Mouse (Mus musculus): ENCODE data around the gene Pdzd7. TPM values are rescaled to one million over a fixed set of nuclear protein-coding genes. Genes with fewer than 3 reads are reported as not detected.
"Not testable (repeated sequence)": the region's sequence is repeated elsewhere in the genome, so short reads cannot be mapped to it uniquely, and the experiment has no call there.

The Pdzd7 gene
- polyA plus RNA-seq, 1 experiment from 2014 or later = 0.62 TPM

GRCm38 (mm10) chr19:45045236-45045635, 281 bp downstream of the Pdzd7 start:
- no peak overlapping the region for H3K4me2 ChIP-seq (replicated peaks; ENCODE audit: low read depth, low read length)
- H3K27ac ChIP-seq (ENCODE audit: low read length) = no peak overlapping the region
- peaks cover 13% of the 10 kb centered on the region for H3K4me1 ChIP-seq (ENCODE audit: control insufficient read depth, insufficient read depth, low read length)
- 42% methylated on average over 15 of the region's 15 CpGs for WGBS
- no peak overlapping the region for H3K9ac ChIP-seq (replicated peaks; ENCODE audit: low read depth, low read length)
- H3K36me3 ChIP-seq (ENCODE audit: control insufficient read depth, insufficient read depth, low read length) = no peaks in the 10 kb centered on the region
- no peaks in the 10 kb centered on the region for H3K9me3 ChIP-seq (ENCODE audit: control insufficient read depth, low read depth, low read length)
- no peak overlapping the region for H3K4me3 ChIP-seq (ENCODE audit: low read depth, low read length)
- ATAC-seq (ENCODE audit: insufficient number of reproducible peaks, insufficient read depth, low FRiP score, low read depth) = no peak
- H3K27me3 ChIP-seq (ENCODE audit: control insufficient read depth, insufficient read depth, low read length) = 0 out of 2 replicates have a peak, but pooled peaks cover 6% of the 10 kb centered on the region

GRCm38 (mm10) chr19:45044389-45044927, 1.1 kb downstream of the Pdzd7 start:
- 67% methylated on average over 11 of the region's 11 CpGs for WGBS
- H3K4me2 ChIP-seq (replicated peaks; ENCODE audit: low read depth, low read length) = no peak overlapping the region
- no peak for ATAC-seq (ENCODE audit: insufficient number of reproducible peaks, insufficient read depth, low FRiP score, low read depth)
- H3K27me3 ChIP-seq (ENCODE audit: control insufficient read depth, insufficient read depth, low read length) = 0 out of 2 replicates have a peak, but pooled peaks cover 6% of the 10 kb centered on the region
- peaks cover 13% of the 10 kb centered on the region for H3K4me1 ChIP-seq (ENCODE audit: control insufficient read depth, insufficient read depth, low read length)
- no peak overlapping the region for H3K4me3 ChIP-seq (ENCODE audit: low read depth, low read length)
- no peak overlapping the region for H3K27ac ChIP-seq (ENCODE audit: low read length)
- H3K36me3 ChIP-seq (ENCODE audit: control insufficient read depth, insufficient read depth, low read length) = no peaks in the 10 kb centered on the region
- H3K9me3 ChIP-seq (ENCODE audit: control insufficient read depth, low read depth, low read length) = no peaks in the 10 kb centered on the region
- no peak overlapping the region for H3K9ac ChIP-seq (replicated peaks; ENCODE audit: low read depth, low read length)

- Histone ChIP-seq H3K36me3 (ENCODE audit: control insufficient read depth, insufficient read depth, low read length) (no peaks in the 10 kb centered on the region), H3K4me3 (ENCODE audit: low read depth, low read length) (no peak overlapping the region), H3K4me1 (ENCODE audit: control insufficient read depth, insufficient read depth, low read length) (no peaks in the 10 kb centered on the region), H3K27me3 (ENCODE audit: control insufficient read depth, insufficient read depth, low read length) (no peaks in the 10 kb centered on the region), H3K9ac (replicated peaks; ENCODE audit: low read depth, low read length) (no peak overlapping the region), H3K4me2 (replicated peaks; ENCODE audit: low read depth, low read length) (no peak overlapping the region), H3K9me3 (ENCODE audit: control insufficient read depth, low read depth, low read length) (no peaks in the 10 kb centered on the region), H3K27ac (ENCODE audit: low read length) (no peak overlapping the region)
- ATAC-seq (ENCODE audit: insufficient number of reproducible peaks, insufficient read depth, low FRiP score, low read depth) = no peak
- 42% methylated on average over 13 of the region's 13 CpGs for WGBS
Observed at GRCm38 (mm10) chr19:45040214-45040613, 5.3 kb downstream of the Pdzd7 start.

GRCm38 (mm10) chr19:45038198-45038597, 7.3 kb downstream of the Pdzd7 start:
- H3K27ac ChIP-seq (ENCODE audit: low read length); H3K36me3 ChIP-seq (ENCODE audit: control insufficient read depth, insufficient read depth, low read length); H3K27me3 ChIP-seq (ENCODE audit: control insufficient read depth, insufficient read depth, low read length); H3K9me3 ChIP-seq (ENCODE audit: control insufficient read depth, low read depth, low read length); H3K4me1 ChIP-seq (ENCODE audit: control insufficient read depth, insufficient read depth, low read length); H3K9ac ChIP-seq (replicated peaks; ENCODE audit: low read depth, low read length); H3K4me2 ChIP-seq (replicated peaks; ENCODE audit: low read depth, low read length); ATAC-seq (ENCODE audit: insufficient number of reproducible peaks, insufficient read depth, low FRiP score, low read depth); H3K4me3 ChIP-seq (ENCODE audit: low read depth, low read length): not testable (repeated sequence)
- WGBS = 88% methylated on average over 7 of the region's 7 CpGs

- H3K4me1 ChIP-seq (ENCODE audit: control insufficient read depth, insufficient read depth, low read length) = 0 out of 2 replicates have a peak, but pooled peaks cover 5% of the 10 kb centered on the region
- no peaks in the 10 kb centered on the region for H3K27me3 ChIP-seq (ENCODE audit: control insufficient read depth, insufficient read depth, low read length)
- H3K36me3 ChIP-seq (ENCODE audit: control insufficient read depth, insufficient read depth, low read length) = no peaks in the 10 kb centered on the region
- no peaks in the 10 kb centered on the region for H3K9me3 ChIP-seq (ENCODE audit: control insufficient read depth, low read depth, low read length)
- H3K4me2 ChIP-seq (replicated peaks; ENCODE audit: low read depth, low read length) = no peak overlapping the region
- no peak overlapping the region for H3K27ac ChIP-seq (ENCODE audit: low read length)
- H3K4me3 ChIP-seq (ENCODE audit: low read depth, low read length) = no peak overlapping the region
- 34% methylated on average over 16 of the region's 16 CpGs for WGBS
- no peak overlapping the region for H3K9ac ChIP-seq (replicated peaks; ENCODE audit: low read depth, low read length)
- no peak for ATAC-seq (ENCODE audit: insufficient number of reproducible peaks, insufficient read depth, low FRiP score, low read depth)
Observed at GRCm38 (mm10) chr19:45036867-45037266, 8.7 kb downstream of the Pdzd7 start.

- H3K9ac ChIP-seq (replicated peaks; ENCODE audit: low read depth, low read length) = no peak overlapping the region
- H3K4me1 ChIP-seq (ENCODE audit: control insufficient read depth, insufficient read depth, low read length) = peaks cover 19% of the 10 kb centered on the region; the same call in 1 of the 2 replicates
- H3K27ac ChIP-seq (ENCODE audit: low read length) = no peak overlapping the region
- H3K27me3 ChIP-seq (ENCODE audit: control insufficient read depth, insufficient read depth, low read length) = no peaks in the 10 kb centered on the region
- H3K36me3 ChIP-seq (ENCODE audit: control insufficient read depth, insufficient read depth, low read length) = peaks cover 7% of the 10 kb centered on the region
- 56% methylated on average over 17 of the region's 17 CpGs for WGBS
- no peak overlapping the region for H3K4me2 ChIP-seq (replicated peaks; ENCODE audit: low read depth, low read length)
- no peak overlapping the region for H3K4me3 ChIP-seq (ENCODE audit: low read depth, low read length)
- ATAC-seq (ENCODE audit: insufficient number of reproducible peaks, insufficient read depth, low FRiP score, low read depth) = no peak
- H3K9me3 ChIP-seq (ENCODE audit: control insufficient read depth, low read depth, low read length) = no peaks in the 10 kb centered on the region
Observed at GRCm38 (mm10) chr19:45032570-45033332, 12.8 kb downstream of the Pdzd7 start.

GRCm38 (mm10) chr19:45031780-45032179, 13.7 kb downstream of the Pdzd7 start:
- Histone ChIP-seq H3K27ac (ENCODE audit: low read length) (no peak overlapping the region), H3K9ac (replicated peaks; ENCODE audit: low read depth, low read length) (no peak overlapping the region), H3K27me3 (ENCODE audit: control insufficient read depth, insufficient read depth, low read length) (no peaks in the 10 kb centered on the region), H3K36me3 (ENCODE audit: control insufficient read depth, insufficient read depth, low read length) (peaks cover 14% of the 10 kb centered on the region), H3K4me2 (replicated peaks; ENCODE audit: low read depth, low read length) (no peak overlapping the region), H3K9me3 (ENCODE audit: control insufficient read depth, low read depth, low read length) (no peaks in the 10 kb centered on the region), H3K4me1 (ENCODE audit: control insufficient read depth, insufficient read depth, low read length) (peaks cover 19% of the 10 kb centered on the region; the same call in 1 of the 2 replicates), H3K4me3 (ENCODE audit: low read depth, low read length) (no peak overlapping the region)
- 14% methylated on average over 4 of the region's 4 CpGs for WGBS
- peak; percentile 62; the same call in 1 of the 2 replicates for ATAC-seq (ENCODE audit: insufficient number of reproducible peaks, insufficient read depth, low FRiP score, low read depth)

- peaks cover 21% of the 10 kb centered on the region for H3K36me3 ChIP-seq (ENCODE audit: control insufficient read depth, insufficient read depth, low read length)
- no peak overlapping the region for H3K27ac ChIP-seq (ENCODE audit: low read length)
- peaks cover 19% of the 10 kb centered on the region; the same call in 1 of the 2 replicates for H3K4me1 ChIP-seq (ENCODE audit: control insufficient read depth, insufficient read depth, low read length)
- WGBS = 39% methylated on average over 20 of the region's 20 CpGs
- H3K4me3 ChIP-seq (ENCODE audit: low read depth, low read length) = no peak overlapping the region
- peak overlapping the region; percentile 25 for H3K4me2 ChIP-seq (replicated peaks; ENCODE audit: low read depth, low read length)
- ATAC-seq (ENCODE audit: insufficient number of reproducible peaks, insufficient read depth, low FRiP score, low read depth) = 0 out of 2 replicates have a peak, but pooled peaks have one; percentile 16
- no peaks in the 10 kb centered on the region for H3K27me3 ChIP-seq (ENCODE audit: control insufficient read depth, insufficient read depth, low read length)
- H3K9me3 ChIP-seq (ENCODE audit: control insufficient read depth, low read depth, low read length) = no peaks in the 10 kb centered on the region
- no peak overlapping the region for H3K9ac ChIP-seq (replicated peaks; ENCODE audit: low read depth, low read length)
Observed at GRCm38 (mm10) chr19:45030746-45031693, 14.5 kb downstream of the Pdzd7 start.
